Mouse (Mus musculus): ENCODE data around the gene Ank2. TPM values are rescaled to one million over a fixed set of nuclear protein-coding genes. Genes with fewer than 3 reads are reported as not detected.

The Ank2 gene
- polyA plus RNA-seq, 1 experiment from 2014 or later, result 30.8 TPM

- Histone ChIP-seq H3K4me3 (ENCODE audit: low read depth, low read length) (no peak overlapping the region), H3K4me1 (ENCODE audit: control insufficient read depth, insufficient read depth, low read length) (peaks cover 3% of the 10 kb centered on the region; the same call in 1 of the 2 replicates), H3K9ac (ENCODE audit: low read depth, low read length) (no peak overlapping the region), H3K36me3 (ENCODE audit: control insufficient read depth, insufficient read depth, low read length) (no peaks in the 10 kb centered on the region), H3K27me3 (ENCODE audit: control insufficient read depth, insufficient read depth, low read length) (no peaks in the 10 kb centered on the region), H3K9me3 (replicated peaks; ENCODE audit: control insufficient read depth, low read length) (no peaks in the 10 kb centered on the region), H3K4me2 (0 out of 2 replicates have a peak overlapping the region, but pooled peaks have one; percentile 8), H3K27ac (ENCODE audit: low read depth, low read length) (no peak overlapping the region)
- WGBS (ENCODE audit: insufficient replicate concordance), result 58% methylated on average over 6 of the region's 6 CpGs
- ATAC-seq (replicated peaks; ENCODE audit: insufficient number of reproducible peaks, low FRiP score, low TSS enrichment), result no peak
These were observed 203.2 kb downstream of the Ank2 start for GRCm38 (mm10) chr3:127295921-127296320.

- H3K9me3 ChIP-seq (replicated peaks; ENCODE audit: control insufficient read depth, low read length), result no peaks in the 10 kb centered on the region
- WGBS (ENCODE audit: insufficient replicate concordance), result 63% methylated on average over 9 of the region's 9 CpGs
- no peaks in the 10 kb centered on the region for H3K36me3 ChIP-seq (ENCODE audit: control insufficient read depth, insufficient read depth, low read length)
- no peak overlapping the region for H3K27ac ChIP-seq (ENCODE audit: low read depth, low read length)
- no peak overlapping the region for H3K4me2 ChIP-seq
- no peak for ATAC-seq (replicated peaks; ENCODE audit: insufficient number of reproducible peaks, low FRiP score, low TSS enrichment)
- no peak overlapping the region for H3K9ac ChIP-seq (ENCODE audit: low read depth, low read length)
- H3K4me3 ChIP-seq (ENCODE audit: low read depth, low read length), result no peak overlapping the region
- no peaks in the 10 kb centered on the region for H3K27me3 ChIP-seq (ENCODE audit: control insufficient read depth, insufficient read depth, low read length)
- H3K4me1 ChIP-seq (ENCODE audit: control insufficient read depth, insufficient read depth, low read length), result peaks cover 3% of the 10 kb centered on the region; the same call in 1 of the 2 replicates
These were observed 204.4 kb downstream of the Ank2 start for GRCm38 (mm10) chr3:127294610-127295349.

DNA sequence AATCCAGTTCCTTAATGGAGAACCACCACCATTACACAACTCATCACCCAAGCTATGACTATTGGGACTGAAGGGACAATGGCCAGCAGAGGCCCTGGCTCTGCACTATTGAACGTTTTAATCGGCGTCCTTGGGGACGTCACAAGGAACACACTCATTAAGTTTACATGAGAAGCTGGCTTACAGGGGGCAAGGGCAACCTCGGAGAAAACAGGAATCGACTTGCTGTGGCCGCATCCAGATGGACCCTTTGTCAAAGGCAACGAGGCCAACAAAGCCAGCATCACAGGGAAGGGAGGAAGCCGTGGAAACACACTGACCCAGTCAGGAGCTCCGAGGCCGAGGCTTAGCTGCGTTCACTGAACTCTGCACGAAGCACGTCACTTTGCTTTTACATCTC is 205.1 kb downstream of the Ank2 start:
- no peak overlapping the region for H3K9ac ChIP-seq (ENCODE audit: low read depth, low read length)
- H3K4me2 ChIP-seq, result no peak overlapping the region
- no peak overlapping the region for H3K27ac ChIP-seq (ENCODE audit: low read depth, low read length)
- ATAC-seq (replicated peaks; ENCODE audit: insufficient number of reproducible peaks, low FRiP score, low TSS enrichment), result no peak
- no peaks in the 10 kb centered on the region for H3K36me3 ChIP-seq (ENCODE audit: control insufficient read depth, insufficient read depth, low read length)
- 88% methylated on average over 14 of the region's 14 CpGs for WGBS (ENCODE audit: insufficient replicate concordance)
- H3K4me1 ChIP-seq (ENCODE audit: control insufficient read depth, insufficient read depth, low read length), result peaks cover 3% of the 10 kb centered on the region; the same call in 1 of the 2 replicates
- no peaks in the 10 kb centered on the region for H3K27me3 ChIP-seq (ENCODE audit: control insufficient read depth, insufficient read depth, low read length)
- no peaks in the 10 kb centered on the region for H3K9me3 ChIP-seq (replicated peaks; ENCODE audit: control insufficient read depth, low read length)
- no peak overlapping the region for H3K4me3 ChIP-seq (ENCODE audit: low read depth, low read length)

DNA sequence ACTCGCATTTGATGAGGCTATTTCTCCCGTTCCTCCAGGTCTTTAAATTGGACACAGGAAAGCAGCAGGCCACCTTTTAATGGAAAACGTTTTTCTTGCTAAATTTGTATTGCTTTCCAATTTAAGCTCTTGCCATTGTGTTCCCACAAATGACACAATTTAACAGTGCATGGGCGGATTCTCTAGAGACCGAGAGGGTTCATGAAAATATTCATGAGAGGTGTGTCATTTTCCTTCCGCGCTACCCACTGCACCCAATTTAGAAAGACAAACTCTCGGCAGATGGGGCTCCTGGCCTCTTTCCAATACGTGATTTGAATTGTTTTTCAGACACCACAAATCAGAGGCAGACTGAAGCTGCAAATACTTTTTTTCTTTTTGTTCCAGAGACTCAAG is 205.7 kb downstream of the Ank2 start:
- Histone ChIP-seq H3K9me3 (replicated peaks; ENCODE audit: control insufficient read depth, low read length) (no peaks in the 10 kb centered on the region), H3K36me3 (ENCODE audit: control insufficient read depth, insufficient read depth, low read length) (no peaks in the 10 kb centered on the region), H3K9ac (ENCODE audit: low read depth, low read length) (no peak overlapping the region), H3K4me2 (no peak overlapping the region), H3K27ac (ENCODE audit: low read depth, low read length) (no peak overlapping the region), H3K4me1 (ENCODE audit: control insufficient read depth, insufficient read depth, low read length) (peaks cover 3% of the 10 kb centered on the region; the same call in 1 of the 2 replicates), H3K4me3 (ENCODE audit: low read depth, low read length) (no peak overlapping the region), H3K27me3 (ENCODE audit: control insufficient read depth, insufficient read depth, low read length) (no peaks in the 10 kb centered on the region)
- WGBS (ENCODE audit: insufficient replicate concordance), result 82% methylated on average over 9 of the region's 9 CpGs
- ATAC-seq (replicated peaks; ENCODE audit: insufficient number of reproducible peaks, low FRiP score, low TSS enrichment), result no peak

DNA sequence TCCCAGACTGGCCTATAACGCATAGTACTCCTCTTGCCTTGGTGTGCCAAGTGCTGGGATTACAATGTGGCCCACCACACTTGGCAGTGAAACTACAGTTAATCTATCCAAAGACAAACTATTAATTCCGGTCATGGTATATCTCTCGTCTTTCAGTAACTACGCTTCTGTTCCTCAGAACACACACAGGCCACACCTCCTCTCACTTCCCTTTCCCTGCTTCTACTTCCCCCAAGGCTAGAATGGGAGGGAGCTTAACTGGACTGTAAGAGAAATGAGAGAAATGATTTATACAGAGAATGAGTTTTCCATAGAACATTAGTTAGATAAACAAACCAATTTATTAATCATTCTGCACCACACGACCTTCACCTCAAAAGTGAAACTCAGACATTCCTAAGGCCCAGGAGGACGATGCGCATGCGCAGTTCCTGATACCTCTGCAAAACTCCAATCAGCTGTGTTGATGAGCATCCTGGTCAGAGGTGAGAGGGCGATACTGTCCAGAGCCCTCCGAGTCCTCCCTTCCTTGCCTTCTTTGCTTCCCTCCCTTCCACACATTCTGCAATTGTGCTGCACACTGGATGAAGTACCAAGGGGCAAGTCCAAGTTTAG is 206.2 kb downstream of the Ank2 start:
- 79% methylated on average over 10 of the region's 10 CpGs for WGBS (ENCODE audit: insufficient replicate concordance)
- no peak overlapping the region for H3K27ac ChIP-seq (ENCODE audit: low read depth, low read length)
- H3K4me1 ChIP-seq (ENCODE audit: control insufficient read depth, insufficient read depth, low read length), result peaks cover 3% of the 10 kb centered on the region; the same call in 1 of the 2 replicates
- H3K27me3 ChIP-seq (ENCODE audit: control insufficient read depth, insufficient read depth, low read length), result no peaks in the 10 kb centered on the region
- ATAC-seq (replicated peaks; ENCODE audit: insufficient number of reproducible peaks, low FRiP score, low TSS enrichment), result no peak
- H3K9ac ChIP-seq (ENCODE audit: low read depth, low read length), result no peak overlapping the region
- H3K4me3 ChIP-seq (ENCODE audit: low read depth, low read length), result no peak overlapping the region
- no peaks in the 10 kb centered on the region for H3K9me3 ChIP-seq (replicated peaks; ENCODE audit: control insufficient read depth, low read length)
- H3K4me2 ChIP-seq, result no peak overlapping the region
- H3K36me3 ChIP-seq (ENCODE audit: control insufficient read depth, insufficient read depth, low read length), result no peaks in the 10 kb centered on the region

DNA sequence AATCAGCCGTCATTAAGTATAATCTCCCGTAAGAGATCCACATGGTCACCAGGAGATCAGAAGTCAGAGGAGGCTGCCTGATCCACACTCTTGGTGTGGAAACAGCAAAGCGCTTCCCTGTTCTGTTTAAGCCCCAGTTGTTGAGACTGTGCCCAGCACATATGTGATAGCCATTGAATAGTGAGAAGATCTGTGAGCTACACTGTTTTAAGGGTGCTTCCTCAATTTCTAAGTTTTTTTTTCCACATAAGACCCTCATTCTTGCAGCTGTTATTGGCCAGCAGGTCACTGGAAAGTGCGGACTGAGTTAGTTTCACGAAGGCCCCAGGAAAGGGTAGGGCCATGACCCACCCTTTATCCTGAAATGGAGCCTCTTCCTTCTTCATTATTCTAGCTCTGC is 216.9 kb downstream of the Ank2 start:
- Histone ChIP-seq H3K4me3 (ENCODE audit: low read depth, low read length) (no peak overlapping the region), H3K9ac (ENCODE audit: low read depth, low read length) (no peak overlapping the region), H3K36me3 (ENCODE audit: control insufficient read depth, insufficient read depth, low read length) (no peaks in the 10 kb centered on the region), H3K27me3 (ENCODE audit: control insufficient read depth, insufficient read depth, low read length) (no peaks in the 10 kb centered on the region), H3K27ac (ENCODE audit: low read depth, low read length) (no peak overlapping the region), H3K4me1 (ENCODE audit: control insufficient read depth, insufficient read depth, low read length) (no peaks in the 10 kb centered on the region), H3K4me2 (no peak overlapping the region), H3K9me3 (replicated peaks; ENCODE audit: control insufficient read depth, low read length) (no peaks in the 10 kb centered on the region)
- ATAC-seq (replicated peaks; ENCODE audit: insufficient number of reproducible peaks, low FRiP score, low TSS enrichment), result no peak
- WGBS (ENCODE audit: insufficient replicate concordance), result 89% methylated on average over 5 of the region's 5 CpGs

DNA sequence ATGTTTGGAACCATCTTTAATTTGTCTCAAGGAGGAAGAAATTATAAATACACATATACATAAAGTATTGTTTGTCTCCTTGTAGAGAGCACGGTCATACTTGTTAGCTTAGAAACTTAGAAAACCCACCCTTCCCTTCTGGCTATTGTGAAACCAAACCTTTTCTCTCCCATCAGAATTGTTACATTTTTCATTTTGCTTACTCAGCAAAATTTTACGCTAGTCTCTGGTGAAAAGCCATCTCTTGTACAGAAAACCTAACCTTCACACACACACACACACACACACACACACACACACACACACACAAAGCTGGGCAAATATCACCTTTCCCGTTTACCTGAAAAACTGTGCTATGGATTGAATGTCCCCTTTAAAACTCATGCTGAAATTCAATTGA is 217.8 kb downstream of the Ank2 start:
- no peaks in the 10 kb centered on the region for H3K9me3 ChIP-seq (replicated peaks; ENCODE audit: control insufficient read depth, low read length)
- no peak overlapping the region for H3K27ac ChIP-seq (ENCODE audit: low read depth, low read length)
- H3K36me3 ChIP-seq (ENCODE audit: control insufficient read depth, insufficient read depth, low read length), result no peaks in the 10 kb centered on the region
- 92% methylated on average over 3 of the region's 3 CpGs for WGBS (ENCODE audit: insufficient replicate concordance)
- H3K4me2 ChIP-seq, result no peak overlapping the region
- H3K4me1 ChIP-seq (ENCODE audit: control insufficient read depth, insufficient read depth, low read length), result no peaks in the 10 kb centered on the region
- ATAC-seq (replicated peaks; ENCODE audit: insufficient number of reproducible peaks, low FRiP score, low TSS enrichment), result no peak
- no peak overlapping the region for H3K9ac ChIP-seq (ENCODE audit: low read depth, low read length)
- no peak overlapping the region for H3K4me3 ChIP-seq (ENCODE audit: low read depth, low read length)
- H3K27me3 ChIP-seq (ENCODE audit: control insufficient read depth, insufficient read depth, low read length), result no peaks in the 10 kb centered on the region

GRCm38 (mm10) chr3:127280376-127280775 is 218.8 kb downstream of the Ank2 start:
- H3K9ac ChIP-seq (ENCODE audit: low read depth, low read length), result no peak overlapping the region
- no peak overlapping the region for H3K4me2 ChIP-seq
- no peaks in the 10 kb centered on the region for H3K36me3 ChIP-seq (ENCODE audit: control insufficient read depth, insufficient read depth, low read length)

DNA sequence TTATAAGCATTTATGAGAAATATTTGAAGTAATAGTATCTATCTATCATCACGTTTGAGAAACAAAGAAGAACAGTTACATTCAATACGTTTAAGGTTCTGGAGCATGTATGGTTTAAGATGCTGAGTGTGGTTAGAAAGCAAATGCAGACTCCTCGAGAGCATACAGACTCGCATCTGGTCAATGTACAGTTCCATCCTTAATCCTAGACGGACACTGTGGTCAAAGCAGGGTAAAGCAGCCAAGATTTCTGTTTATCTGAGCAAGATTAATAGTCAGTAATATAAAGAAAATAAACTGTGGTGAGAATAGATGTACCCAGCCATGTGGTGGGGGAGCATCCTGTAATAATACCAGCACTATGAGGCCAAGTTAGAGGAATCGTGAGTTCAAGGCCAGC is 223.2 kb downstream of the Ank2 start:
- Histone ChIP-seq H3K27me3 (ENCODE audit: control insufficient read depth, insufficient read depth, low read length) (no peaks in the 10 kb centered on the region), H3K4me2 (no peak overlapping the region), H3K27ac (ENCODE audit: low read depth, low read length) (no peak overlapping the region), H3K9ac (ENCODE audit: low read depth, low read length) (no peak overlapping the region), H3K36me3 (ENCODE audit: control insufficient read depth, insufficient read depth, low read length) (no peaks in the 10 kb centered on the region), H3K4me3 (ENCODE audit: low read depth, low read length) (no peak overlapping the region), H3K9me3 (replicated peaks; ENCODE audit: control insufficient read depth, low read length) (no peaks in the 10 kb centered on the region), H3K4me1 (ENCODE audit: control insufficient read depth, insufficient read depth, low read length) (no peaks in the 10 kb centered on the region)
- 78% methylated on average over 6 of the region's 6 CpGs for WGBS (ENCODE audit: insufficient replicate concordance)
- no peak for ATAC-seq (replicated peaks; ENCODE audit: insufficient number of reproducible peaks, low FRiP score, low TSS enrichment)

More at GRCm38 (mm10) chr3:127280376-127280775, 218.8 kb downstream of the Ank2 start:
- Histone ChIP-seq H3K27me3 (ENCODE audit: control insufficient read depth, insufficient read depth, low read length) (no peaks in the 10 kb centered on the region), H3K4me1 (ENCODE audit: control insufficient read depth, insufficient read depth, low read length) (no peaks in the 10 kb centered on the region), H3K9me3 (replicated peaks; ENCODE audit: control insufficient read depth, low read length) (no peaks in the 10 kb centered on the region), H3K4me3 (ENCODE audit: low read depth, low read length) (no peak overlapping the region), H3K27ac (ENCODE audit: low read depth, low read length) (no peak overlapping the region)
- ATAC-seq (replicated peaks; ENCODE audit: insufficient number of reproducible peaks, low FRiP score, low TSS enrichment), result no peak

All from heart, embryonic 11.5 days (tissue).